Mouse (Mus musculus) MEL (cell line): ENCODE data around the gene Mob3a.

Experiments used
- CTCF ChIP-seq, 3 experiments: IDR thresholded peaks in 2 of 3; conservative IDR thresholded peaks in 1 of 3; 2 replicates each; pipeline ENCODE4 v1.5.1; 2011 to 2012; ENCODE audit warnings: low read length in 3 of 3, low read depth in 2 of 3, mild to moderate bottlenecking in 2 of 3, improper control_type of control experiment in 1 of 3, inconsistent platforms in 1 of 3, mixed read lengths in 1 of 3, moderate library complexity in 1 of 3; ENCODE audit not compliant: control insufficient read depth in 1 of 3, insufficient read depth in 1 of 3, poor library complexity in 1 of 3, severe bottlenecking in 1 of 3
- E2F4 ChIP-seq: IDR thresholded peaks from 2 replicates; pipeline ENCODE4 v1.6.1; 2011; ENCODE audit warnings: low read depth, low read length, improper control_type of control experiment, borderline replicate concordance
- ELF1 ChIP-seq: IDR thresholded peaks from 2 replicates; pipeline ENCODE4 v1.6.1; 2014; ENCODE audit warnings: low read depth, mild to moderate bottlenecking, inconsistent platforms, low read length, improper control_type of control experiment, moderate library complexity
- KAT2A ChIP-seq: conservative IDR thresholded peaks from 2 replicates; pipeline ENCODE4 v1.6.1; 2012; ENCODE audit warnings: low read depth, low read length, improper control_type of control experiment, inconsistent platforms
- NELFE ChIP-seq: IDR thresholded peaks from 2 replicates; pipeline ENCODE4 v1.6.1; 2011; ENCODE audit warnings: low read depth, low read length, improper control_type of control experiment
- POLR2A ChIP-seq, 2 experiments: IDR thresholded peaks; 2 replicates each; pipeline ENCODE4 v1.6.1; 2011 to 2012; ENCODE audit warnings: low read length in 2 of 2, mild to moderate bottlenecking in 2 of 2, control low read depth in 1 of 2, improper control_type of control experiment in 1 of 2, low read depth in 1 of 2, moderate library complexity in 1 of 2; ENCODE audit not compliant: control insufficient read depth in 1 of 2, insufficient read depth in 1 of 2, poor library complexity in 1 of 2
- POLR2AphosphoS5 ChIP-seq: IDR thresholded peaks from 2 replicates; pipeline ENCODE4 v1.6.1; 2012; ENCODE audit warnings: low read depth, borderline replicate concordance, mild to moderate bottlenecking, inconsistent platforms, low read length, moderate library complexity, mixed read lengths
- TAL1 ChIP-seq: IDR thresholded peaks from 2 replicates; pipeline ENCODE4 v1.6.1; 2012; ENCODE audit warnings: mild to moderate bottlenecking, inconsistent platforms, low read length, moderate library complexity, mixed read lengths
- USF2 ChIP-seq, 2 experiments: IDR thresholded peaks; 2 replicates each; pipeline ENCODE4 v1.6.1; 2011 to 2012; ENCODE audit warnings: improper control_type of control experiment in 2 of 2, low read length in 2 of 2, borderline replicate concordance in 1 of 2, inconsistent platforms in 1 of 2, low read depth in 1 of 2, mild to moderate bottlenecking in 1 of 2; ENCODE audit not compliant: insufficient read depth in 1 of 2
- ZC3H11A ChIP-seq: IDR thresholded peaks from 2 replicates; pipeline ENCODE4 v1.6.1; 2012; ENCODE audit warnings: low read depth, mild to moderate bottlenecking, inconsistent platforms, low read length, improper control_type of control experiment
- ZMIZ1 ChIP-seq: IDR thresholded peaks from 2 replicates; pipeline ENCODE4 v1.6.1; 2012; ENCODE audit warnings: low read depth, mild to moderate bottlenecking, inconsistent platforms, low read length, improper control_type of control experiment, moderate library complexity

- no peak for TF ChIP-seq NELFE
- no peak for TF ChIP-seq KAT2A
- no peak for TF ChIP-seq USF2 (IDR thresholded peaks at IDR 0.05; ENCODE audit: borderline replicate concordance in 1 of 2, insufficient read depth in 1 of 2, low read depth in 1 of 2, low read length in 2 of 2)
- no peak for TF ChIP-seq ELF1
- TF ChIP-seq E2F4: no peak
- no peak for TF ChIP-seq POLR2A (IDR thresholded peaks at IDR 0.05; ENCODE audit: control insufficient read depth in 1 of 2, insufficient read depth in 1 of 2, low read depth in 1 of 2, low read length in 2 of 2, poor library complexity in 1 of 2)
- TF ChIP-seq CTCF (IDR thresholded peaks at IDR 0.05 in 2 of 3, conservative IDR thresholded peaks at IDR 0.05 in 1 of 3; ENCODE audit: control insufficient read depth in 1 of 3, insufficient read depth in 1 of 3, low read depth in 2 of 3, low read length in 3 of 3, poor library complexity in 1 of 3, severe bottlenecking in 1 of 3): no peak
- no peak for TF ChIP-seq TAL1
- TF ChIP-seq ZMIZ1: no peak
- no peak for TF ChIP-seq ZC3H11A
- no peak for TF ChIP-seq POLR2AphosphoS5
Measured at GRCm38 (mm10) chr10:80698605-80699004, 3.2 kb downstream of the Mob3a start.
